Mouse (Mus musculus) lung, postnatal 0 days (tissue): ENCODE data around the gene Kidins220. TPM values are rescaled to one million over a fixed set of nuclear protein-coding genes. Genes with fewer than 3 reads are reported as not detected.
A peak's percentile ranks its signal among the peaks of the same experiment; 100 is the strongest.

Source experiments
- ATAC-seq: fragments of 200-750 bp; cut with Nextera tagmentation; 2 replicates; pipeline ENCODE4 v1.8.0; 2017; ENCODE audit warnings: moderate library complexity
- DNase-seq: peaks from one replicate; pipeline ENCODE4 v3.0.0-alpha.2; 2016; ENCODE audit warnings: low spot score
- H3K27ac ChIP-seq: fragments of 300-500 bp; sonication (generic); 2 replicates; pipeline ENCODE4 v1.5.1; 2014; ENCODE audit warnings: antibody characterized with exemption, mild to moderate bottlenecking, low read length, mixed read lengths
- H3K27me3 ChIP-seq: fragments of 300-500 bp; sonication (generic); replicated peaks from 2 replicates; pipeline ENCODE4 v1.6.1; 2014; ENCODE audit warnings: low read length, mixed read lengths; ENCODE audit not compliant: insufficient read depth
- H3K36me3 ChIP-seq: fragments of 300-500 bp; sonication (generic); 2 replicates; pipeline ENCODE4 v1.6.1; 2014; ENCODE audit warnings: low read length, mixed read lengths; ENCODE audit not compliant: insufficient read depth
- H3K4me1 ChIP-seq: fragments of 300-500 bp; sonication (generic); 2 replicates; pipeline ENCODE4 v1.6.1; 2014; ENCODE audit warnings: antibody characterized with exemption, low read depth, low read length, mixed read lengths; ENCODE audit not compliant: insufficient read depth
- H3K4me2 ChIP-seq: fragments of 300-500 bp; sonication (generic); replicated peaks from 2 replicates; pipeline ENCODE4 v1.6.1; 2014; ENCODE audit warnings: low read depth, mild to moderate bottlenecking, low read length, moderate library complexity, mixed read lengths
- H3K4me3 ChIP-seq: fragments of 300-500 bp; sonication (generic); 2 replicates; pipeline ENCODE4 v1.5.1; 2014; ENCODE audit warnings: low read depth, low read length
- H3K9ac ChIP-seq: fragments of 300-500 bp; sonication (generic); replicated peaks from 2 replicates; pipeline ENCODE4 v1.6.1; 2014; ENCODE audit warnings: low read depth, mild to moderate bottlenecking
- H3K9me3 ChIP-seq: fragments of 300-500 bp; sonication (generic); 2 replicates; pipeline ENCODE4 v1.6.1; 2016; ENCODE audit warnings: low read length, mixed read lengths
- CTCF ChIP-seq: IDR thresholded peaks from 2 replicates; pipeline ENCODE4 v1.5.1; 2016; ENCODE audit warnings: antibody characterized with exemption, mild to moderate bottlenecking
- EP300 ChIP-seq: IDR thresholded peaks from 2 replicates; pipeline ENCODE4 v1.6.1; 2016; ENCODE audit warnings: antibody characterized with exemption, mild to moderate bottlenecking, control low read depth
- WGBS: fragments of 180-500 bp; shearing (Covaris S2); extraction: QIAGEN DNeasy Blood & Tissue Kit; methylation state at CpG from one replicate; pipeline ENCODE4 v1.1.7; 2014; 5-methylcytosine and 5-hydroxymethylcytosine counted together
- polyA plus RNA-seq: library from polyadenylated mRNA; unstranded; fragments of >200 nt; fragmentation: Nextera tagmentation; extraction: Ambion mirVana; gene quantifications from 2 replicates; pipeline ENCODE4 v1.2.1, GENCODE M21; 2015

Gene Kidins220
- polyA plus RNA-seq, 1 experiment from 2014 or later = 14.0 TPM

- no peak for ATAC-seq
Measured at GRCm38 (mm10) chr12:25014307-25014927, 39.7 kb downstream of the Kidins220 start.

GRCm38 (mm10) chr12:25014938-25015337 is 40.2 kb downstream of the Kidins220 start:
- no peak overlapping the region for H3K4me2 ChIP-seq
- no peak overlapping the region for H3K27ac ChIP-seq
- H3K36me3 ChIP-seq = peaks cover 42% of the 10 kb centered on the region
- DNase-seq (no peak), ATAC-seq (no peak)
- TF ChIP-seq EP300 (no peak), CTCF (no peak)
- no peaks in the 10 kb centered on the region for H3K27me3 ChIP-seq
- no peaks in the 10 kb centered on the region for H3K4me1 ChIP-seq
- no peak overlapping the region for H3K4me3 ChIP-seq
- WGBS = 93% methylated on average over 7 of the region's 7 CpGs
- no peaks in the 10 kb centered on the region for H3K9me3 ChIP-seq
- no peak overlapping the region for H3K9ac ChIP-seq

More at GRCm38 (mm10) chr12:25014307-25014927, 39.7 kb downstream of the Kidins220 start:
- H3K4me1 ChIP-seq = no peaks in the 10 kb centered on the region
- no peak for TF ChIP-seq EP300
- no peak for TF ChIP-seq CTCF
- peaks cover 46% of the 10 kb centered on the region for H3K36me3 ChIP-seq
- H3K4me2 ChIP-seq = no peak overlapping the region
- no peak overlapping the region for H3K9ac ChIP-seq
- no peak overlapping the region for H3K4me3 ChIP-seq
- 92% methylated on average over 5 of the region's 5 CpGs for WGBS
- no peak for DNase-seq
- H3K27me3 ChIP-seq = no peaks in the 10 kb centered on the region
- H3K9me3 ChIP-seq = no peaks in the 10 kb centered on the region
- no peak overlapping the region for H3K27ac ChIP-seq

GRCm38 (mm10) chr12:25016995-25017394 is 42.3 kb downstream of the Kidins220 start:
- no peak for ATAC-seq
- Histone ChIP-seq H3K27ac (no peak overlapping the region), H3K9me3 (no peaks in the 10 kb centered on the region), H3K4me3 (no peak overlapping the region), H3K4me1 (no peaks in the 10 kb centered on the region), H3K36me3 (peaks cover 37% of the 10 kb centered on the region), H3K27me3 (no peaks in the 10 kb centered on the region), H3K4me2 (no peak overlapping the region), H3K9ac (no peak overlapping the region)
- TF ChIP-seq CTCF = no peak
- TF ChIP-seq EP300 = no peak
- no peak for DNase-seq
- 82% methylated on average over 4 of the region's 4 CpGs for WGBS

- DNase-seq (no peak), ATAC-seq (no peak)
- Histone ChIP-seq H3K27me3 (no peaks in the 10 kb centered on the region), H3K4me2 (no peak overlapping the region), H3K36me3 (peaks cover 28% of the 10 kb centered on the region), H3K9ac (no peak overlapping the region), H3K27ac (no peak overlapping the region), H3K9me3 (no peaks in the 10 kb centered on the region), H3K4me3 (no peak overlapping the region), H3K4me1 (no peaks in the 10 kb centered on the region)
- TF ChIP-seq CTCF (no peak), EP300 (no peak)
- 88% methylated on average over 5 of the region's 5 CpGs for WGBS
Measured at GRCm38 (mm10) chr12:25021057-25021456, 46.3 kb downstream of the Kidins220 start.

- no peak overlapping the region for H3K4me3 ChIP-seq
- ATAC-seq = no peak
- peak; percentile 55 for TF ChIP-seq CTCF
- TF ChIP-seq EP300 = no peak
- no peak for DNase-seq
- no peak overlapping the region for H3K9ac ChIP-seq
- H3K9me3 ChIP-seq = no peaks in the 10 kb centered on the region
- peaks cover 7% of the 10 kb centered on the region; the same call in 1 of the 2 replicates for H3K36me3 ChIP-seq
- H3K4me1 ChIP-seq = no peaks in the 10 kb centered on the region
- no peaks in the 10 kb centered on the region for H3K27me3 ChIP-seq
- WGBS = 56% methylated on average over 9 of the region's 9 CpGs
- H3K27ac ChIP-seq = no peak overlapping the region
- no peak overlapping the region for H3K4me2 ChIP-seq
Measured at GRCm38 (mm10) chr12:25024862-25025545, 50.3 kb downstream of the Kidins220 start.

GRCm38 (mm10) chr12:25026308-25026707 is 51.6 kb downstream of the Kidins220 start:
- WGBS = 89% methylated on average over 7 of the region's 7 CpGs
- Histone ChIP-seq H3K4me2 (no peak overlapping the region), H3K27ac (no peak overlapping the region), H3K9me3 (no peaks in the 10 kb centered on the region), H3K36me3 (peaks cover 7% of the 10 kb centered on the region; the same call in 1 of the 2 replicates), H3K4me3 (no peak overlapping the region), H3K9ac (no peak overlapping the region), H3K27me3 (no peaks in the 10 kb centered on the region), H3K4me1 (no peaks in the 10 kb centered on the region)
- DNase-seq (no peak), ATAC-seq (no peak)
- TF ChIP-seq CTCF (no peak), EP300 (no peak)
